Mouse (Mus musculus): ENCODE results near the gene Nova1. TPM values are rescaled to one million over a fixed set of nuclear protein-coding genes. Genes with fewer than 3 reads are reported as not detected.

The Nova1 gene
- 0.37 and 0.45 TPM in 2 replicates for polyA plus RNA-seq (2015; fragmentation: Nextera tagmentation; extraction: Ambion mirVana)

GRCm38 (mm10) chr12:46818856-46819347, at the start of gene Nova1:
Gene Nova1, minus strand, starts transcription at chr12:46818929.

All from spleen, postnatal 0 days (tissue).